Mouse (Mus musculus) E14TG2a.4 (cell line): ENCODE results near the gene Efnb3.

Experiments
- CTCF ChIP-seq: conservative IDR thresholded peaks from 2 replicates; pipeline ENCODE4 v1.5.1; 2014; ENCODE audit warnings: low read length
- NANOG ChIP-seq: IDR thresholded peaks from 2 replicates; pipeline ENCODE4 v1.6.1; 2014; ENCODE audit warnings: borderline replicate concordance, low read length, mixed read lengths
- POU5F1 ChIP-seq: IDR thresholded peaks from 2 replicates; pipeline ENCODE4 v1.6.1; 2014; ENCODE audit warnings: low read length, borderline replicate concordance

- no peak for TF ChIP-seq NANOG
- TF ChIP-seq CTCF = no peak
- TF ChIP-seq POU5F1 = no peak
Measured at GRCm38 (mm10) chr11:69510796-69511496, 49.1 kb downstream of the Efnb3 start.
